Mouse (Mus musculus): ENCODE data around the gene Itpr1. TPM values are rescaled to one million over a fixed set of nuclear protein-coding genes. Genes with fewer than 3 reads are reported as not detected.

The Itpr1 gene
- polyA plus RNA-seq, 1 experiment from 2014 or later: 22.4 TPM

DNA sequence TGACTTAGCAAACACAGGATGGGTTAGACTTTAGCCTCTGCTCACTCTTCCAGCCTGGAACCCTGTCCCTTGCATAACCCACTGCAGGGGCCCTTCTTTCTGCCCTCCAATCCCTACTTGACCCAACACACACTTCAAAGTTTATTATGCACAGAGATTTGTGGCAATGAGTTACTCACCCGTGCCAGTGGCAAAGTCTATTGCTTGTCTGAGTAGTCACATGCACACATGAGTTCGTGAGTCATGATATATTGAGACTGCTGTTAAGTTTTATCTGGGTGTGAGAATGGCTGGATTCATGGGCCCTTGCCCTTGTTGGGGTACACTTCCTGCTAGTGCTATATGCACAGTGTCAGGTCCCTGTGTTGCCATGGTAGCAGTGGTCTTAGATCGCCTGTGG is 229.4 kb downstream of the Itpr1 start:
- Histone ChIP-seq H3K4me2 (replicated peaks; ENCODE audit: low read depth, low read length) (no peak overlapping the region), H3K9me3 (ENCODE audit: control insufficient read depth, low read length) (no peaks in the 10 kb centered on the region), H3K4me3 (ENCODE audit: low read length) (no peak overlapping the region), H3K9ac (ENCODE audit: low read depth, low read length) (no peak overlapping the region), H3K4me1 (ENCODE audit: control insufficient read depth, insufficient read depth, low read length) (peaks cover 7% of the 10 kb centered on the region), H3K36me3 (ENCODE audit: control insufficient read depth, insufficient read depth, low read length) (peaks cover 8% of the 10 kb centered on the region), H3K27me3 (ENCODE audit: control insufficient read depth, insufficient read depth, low read length) (no peaks in the 10 kb centered on the region), H3K27ac (ENCODE audit: low read depth, low read length) (no peak overlapping the region)
- WGBS: 52% methylated on average over 3 of the region's 3 CpGs
- peak; percentile 51; the same call in 1 of the 2 replicates for ATAC-seq (ENCODE audit: low FRiP score, low TSS enrichment)

DNA sequence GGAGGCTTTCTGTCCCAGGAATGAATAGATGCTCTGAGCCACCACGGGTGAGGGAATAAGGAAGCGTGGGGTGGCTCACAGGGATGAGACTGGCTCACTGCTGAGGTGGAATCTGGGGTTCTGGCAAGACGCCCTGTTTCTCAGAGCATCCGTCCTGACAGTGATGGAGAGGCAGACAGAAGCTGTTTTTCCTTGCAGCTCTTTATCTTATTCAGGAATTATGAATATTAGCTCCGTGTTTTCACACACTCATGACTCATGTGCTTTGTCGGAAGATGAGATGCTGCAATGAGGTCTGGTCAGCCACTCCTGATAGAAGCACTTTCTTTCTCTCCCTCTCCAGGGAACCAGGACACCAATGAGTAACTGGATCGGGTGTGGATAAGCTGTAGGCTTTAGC is 231.5 kb downstream of the Itpr1 start:
- H3K36me3 ChIP-seq (ENCODE audit: control insufficient read depth, insufficient read depth, low read length): peaks cover 6% of the 10 kb centered on the region
- H3K4me2 ChIP-seq (replicated peaks; ENCODE audit: low read depth, low read length): no peak overlapping the region
- H3K4me1 ChIP-seq (ENCODE audit: control insufficient read depth, insufficient read depth, low read length): peaks cover 22% of the 10 kb centered on the region
- ATAC-seq (ENCODE audit: low FRiP score, low TSS enrichment): no peak
- no peaks in the 10 kb centered on the region for H3K27me3 ChIP-seq (ENCODE audit: control insufficient read depth, insufficient read depth, low read length)
- no peak overlapping the region for H3K4me3 ChIP-seq (ENCODE audit: low read length)
- no peak overlapping the region for H3K9ac ChIP-seq (ENCODE audit: low read depth, low read length)
- H3K27ac ChIP-seq (ENCODE audit: low read depth, low read length): no peak overlapping the region
- H3K9me3 ChIP-seq (ENCODE audit: control insufficient read depth, low read length): no peaks in the 10 kb centered on the region
- 81% methylated on average over 7 of the region's 7 CpGs for WGBS

DNA sequence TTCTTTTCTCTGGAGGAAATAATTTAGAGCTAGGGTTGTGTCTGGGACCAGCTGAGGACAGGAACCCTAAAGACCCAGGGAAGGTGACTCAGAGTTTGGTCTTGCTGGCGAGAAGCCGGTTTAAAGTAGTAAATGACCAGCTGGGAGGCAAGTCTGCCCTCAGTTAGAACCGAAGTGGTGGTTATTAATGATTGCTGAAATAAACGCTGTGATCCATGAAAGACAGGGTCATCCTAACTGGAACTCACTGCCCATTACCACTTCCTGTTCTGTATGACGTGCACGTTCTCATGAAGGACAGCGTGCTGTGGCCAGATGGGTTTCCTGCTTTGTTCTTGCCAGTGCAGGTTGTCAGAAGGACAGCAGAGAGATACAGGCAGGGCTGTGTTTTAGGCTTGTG is 232.1 kb downstream of the Itpr1 start:
- WGBS: 62% methylated on average over 7 of the region's 7 CpGs
- no peaks in the 10 kb centered on the region for H3K9me3 ChIP-seq (ENCODE audit: control insufficient read depth, low read length)
- H3K27ac ChIP-seq (ENCODE audit: low read depth, low read length): no peak overlapping the region
- no peak overlapping the region for H3K4me3 ChIP-seq (ENCODE audit: low read length)
- ATAC-seq (ENCODE audit: low FRiP score, low TSS enrichment): no peak
- H3K9ac ChIP-seq (ENCODE audit: low read depth, low read length): no peak overlapping the region
- H3K27me3 ChIP-seq (ENCODE audit: control insufficient read depth, insufficient read depth, low read length): no peaks in the 10 kb centered on the region
- H3K36me3 ChIP-seq (ENCODE audit: control insufficient read depth, insufficient read depth, low read length): peaks cover 6% of the 10 kb centered on the region; the same call in 1 of the 2 replicates
- no peak overlapping the region for H3K4me2 ChIP-seq (replicated peaks; ENCODE audit: low read depth, low read length)
- H3K4me1 ChIP-seq (ENCODE audit: control insufficient read depth, insufficient read depth, low read length): peaks cover 22% of the 10 kb centered on the region

DNA sequence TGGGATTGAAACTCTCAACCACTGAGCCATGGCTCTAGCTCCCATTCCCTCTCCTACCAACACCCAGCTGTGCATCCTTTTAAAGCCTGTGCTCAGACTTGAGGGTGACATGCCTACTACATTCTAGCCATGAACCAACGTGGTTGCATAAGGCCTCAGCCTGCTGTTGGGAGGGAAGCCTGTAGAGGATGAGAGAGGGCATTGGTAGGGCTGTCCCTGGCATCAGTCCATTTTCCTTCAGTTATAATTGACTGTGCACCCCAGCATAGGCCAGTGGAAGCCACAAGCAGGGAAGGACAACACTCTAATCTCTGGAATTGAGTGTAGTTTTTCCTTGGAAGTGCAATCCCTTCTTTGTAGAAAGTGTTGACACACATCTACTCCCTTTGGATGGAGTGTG is 233.9 kb downstream of the Itpr1 start:
- no peak overlapping the region for H3K27ac ChIP-seq (ENCODE audit: low read depth, low read length)
- no peaks in the 10 kb centered on the region for H3K27me3 ChIP-seq (ENCODE audit: control insufficient read depth, insufficient read depth, low read length)
- H3K4me3 ChIP-seq (ENCODE audit: low read length): no peak overlapping the region
- no peak overlapping the region for H3K9ac ChIP-seq (ENCODE audit: low read depth, low read length)
- no peaks in the 10 kb centered on the region for H3K9me3 ChIP-seq (ENCODE audit: control insufficient read depth, low read length)
- no peaks in the 10 kb centered on the region; the same call in 1 of the 2 replicates for H3K36me3 ChIP-seq (ENCODE audit: control insufficient read depth, insufficient read depth, low read length)
- H3K4me1 ChIP-seq (ENCODE audit: control insufficient read depth, insufficient read depth, low read length): peaks cover 25% of the 10 kb centered on the region
- WGBS: 95% methylated on average over 1 of the region's 1 CpGs
- H3K4me2 ChIP-seq (replicated peaks; ENCODE audit: low read depth, low read length): no peak overlapping the region
- ATAC-seq (ENCODE audit: low FRiP score, low TSS enrichment): no peak

DNA sequence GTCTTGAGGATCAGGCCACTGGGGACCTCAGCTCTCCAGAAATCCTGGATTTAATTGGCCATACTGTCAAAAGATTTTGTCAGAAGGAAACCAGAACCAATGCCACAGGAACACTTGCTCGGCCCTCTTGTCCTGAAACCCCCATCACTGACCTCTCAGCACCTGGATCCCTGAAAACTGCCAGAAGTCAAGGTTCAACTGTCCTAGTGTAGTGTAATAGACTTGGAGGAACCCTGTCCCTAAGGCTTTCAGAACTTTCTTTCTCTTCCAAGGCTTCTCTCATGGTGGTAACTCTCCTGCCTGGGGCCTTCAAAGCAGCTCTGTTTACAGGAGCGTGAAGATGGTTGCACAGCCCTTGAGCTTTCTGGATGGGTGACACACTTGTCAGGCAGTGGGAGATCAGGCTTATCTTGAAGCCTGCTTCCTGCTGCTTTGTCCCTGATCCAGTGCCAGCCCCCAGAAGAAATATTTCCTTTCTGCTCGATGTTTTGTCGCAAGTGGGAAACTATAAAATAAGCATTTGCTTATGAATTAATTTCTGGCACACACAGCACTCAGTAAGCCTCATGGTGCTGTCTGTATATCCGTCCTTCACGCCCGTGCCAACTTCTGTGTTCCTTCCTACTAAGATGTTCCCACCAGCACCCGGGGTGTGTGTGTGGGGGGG is 234.4 kb downstream of the Itpr1 start:
- H3K36me3 ChIP-seq (ENCODE audit: control insufficient read depth, insufficient read depth, low read length): no peaks in the 10 kb centered on the region; the same call in 1 of the 2 replicates
- H3K27ac ChIP-seq (ENCODE audit: low read depth, low read length): peak overlapping the region; percentile 51; the same call in 1 of the 2 replicates
- no peak overlapping the region for H3K9ac ChIP-seq (ENCODE audit: low read depth, low read length)
- H3K9me3 ChIP-seq (ENCODE audit: control insufficient read depth, low read length): no peaks in the 10 kb centered on the region
- H3K4me2 ChIP-seq (replicated peaks; ENCODE audit: low read depth, low read length): no peak overlapping the region
- no peaks in the 10 kb centered on the region for H3K27me3 ChIP-seq (ENCODE audit: control insufficient read depth, insufficient read depth, low read length)
- no peak overlapping the region for H3K4me3 ChIP-seq (ENCODE audit: low read length)
- 0 out of 2 replicates have a peak, but pooled peaks have one; percentile 15 for ATAC-seq (ENCODE audit: low FRiP score, low TSS enrichment)
- whole genome bisulfite sequencing: 58% methylated on average over 8 of the region's 8 CpGs
- peaks cover 25% of the 10 kb centered on the region for H3K4me1 ChIP-seq (ENCODE audit: control insufficient read depth, insufficient read depth, low read length)

DNA sequence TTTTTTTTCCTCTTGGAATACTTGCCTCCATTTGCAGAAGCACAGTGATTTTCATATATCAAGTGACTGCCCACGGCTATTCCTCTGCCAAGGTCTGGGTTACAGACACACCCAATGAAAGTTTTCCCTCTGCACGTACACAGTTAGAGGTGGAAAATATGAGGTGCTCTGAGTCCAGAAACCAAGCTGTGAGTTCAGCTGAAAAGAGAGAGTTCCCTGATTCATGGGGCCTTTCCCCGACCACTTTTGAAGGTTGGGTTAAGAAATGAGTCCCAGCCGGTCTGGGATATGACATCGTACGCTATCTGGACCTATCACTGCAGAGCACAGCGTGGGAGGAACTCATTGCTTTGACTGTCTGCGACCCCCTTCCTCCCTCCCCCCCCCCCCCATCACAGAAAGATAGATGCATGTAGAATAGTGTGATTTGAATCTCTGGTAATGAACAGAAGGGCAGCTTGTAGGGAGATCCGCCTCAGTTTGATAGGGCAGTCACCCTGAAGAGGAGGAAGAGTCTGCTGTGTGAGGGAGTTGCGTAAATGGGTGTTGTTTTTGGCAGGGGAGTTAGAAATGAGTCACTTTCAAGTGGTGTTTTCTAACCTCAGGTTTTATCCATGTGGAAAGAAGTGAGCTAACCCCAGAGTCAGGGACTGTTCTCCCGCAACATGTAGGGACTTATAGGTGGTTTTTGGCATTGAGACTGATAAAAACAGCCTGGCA is 235.3 kb downstream of the Itpr1 start:
- peak; percentile 39; the same call in 1 of the 2 replicates for ATAC-seq (ENCODE audit: low FRiP score, low TSS enrichment)
- H3K4me2 ChIP-seq (replicated peaks; ENCODE audit: low read depth, low read length): no peak overlapping the region; the same call in 1 of the 2 replicates
- 36% methylated on average over 11 of the region's 11 CpGs for WGBS
- no peak overlapping the region for H3K9ac ChIP-seq (ENCODE audit: low read depth, low read length)
- peak overlapping the region; percentile 51 for H3K27ac ChIP-seq (ENCODE audit: low read depth, low read length)
- H3K4me3 ChIP-seq (ENCODE audit: low read length): no peak overlapping the region
- H3K4me1 ChIP-seq (ENCODE audit: control insufficient read depth, insufficient read depth, low read length): peaks cover 25% of the 10 kb centered on the region
- no peaks in the 10 kb centered on the region for H3K9me3 ChIP-seq (ENCODE audit: control insufficient read depth, low read length)
- no peaks in the 10 kb centered on the region for H3K36me3 ChIP-seq (ENCODE audit: control insufficient read depth, insufficient read depth, low read length)
- H3K27me3 ChIP-seq (ENCODE audit: control insufficient read depth, insufficient read depth, low read length): no peaks in the 10 kb centered on the region

DNA sequence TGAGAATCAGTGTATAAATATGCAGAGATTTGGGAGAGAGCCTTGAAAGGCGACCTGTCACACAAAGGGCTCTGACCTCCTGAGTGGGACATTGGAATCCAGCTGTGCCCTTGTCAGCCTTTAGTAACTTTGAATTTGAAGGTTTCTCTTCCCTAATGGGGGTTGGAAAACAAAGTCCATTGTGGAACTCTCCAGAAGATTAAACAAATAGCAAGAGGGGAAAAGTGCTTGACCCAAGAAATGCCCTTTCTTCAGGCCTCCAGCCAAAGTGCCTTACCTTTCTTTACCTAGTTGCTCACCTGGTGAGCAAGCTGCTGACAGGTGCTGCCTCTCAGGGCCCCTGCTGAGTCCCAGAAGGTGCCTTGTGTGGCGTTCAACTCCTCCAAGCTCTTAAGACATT is 236.0 kb downstream of the Itpr1 start:
- Histone ChIP-seq H3K9ac (ENCODE audit: low read depth, low read length) (no peak overlapping the region), H3K36me3 (ENCODE audit: control insufficient read depth, insufficient read depth, low read length) (no peaks in the 10 kb centered on the region), H3K27me3 (ENCODE audit: control insufficient read depth, insufficient read depth, low read length) (no peaks in the 10 kb centered on the region), H3K27ac (ENCODE audit: low read depth, low read length) (no peak overlapping the region; the same call in 1 of the 2 replicates), H3K4me2 (replicated peaks; ENCODE audit: low read depth, low read length) (no peak overlapping the region), H3K4me1 (ENCODE audit: control insufficient read depth, insufficient read depth, low read length) (peaks cover 25% of the 10 kb centered on the region), H3K9me3 (ENCODE audit: control insufficient read depth, low read length) (no peaks in the 10 kb centered on the region), H3K4me3 (ENCODE audit: low read length) (no peak overlapping the region)
- ATAC-seq (ENCODE audit: low FRiP score, low TSS enrichment): no peak
- WGBS: 64% methylated on average over 2 of the region's 2 CpGs

DNA sequence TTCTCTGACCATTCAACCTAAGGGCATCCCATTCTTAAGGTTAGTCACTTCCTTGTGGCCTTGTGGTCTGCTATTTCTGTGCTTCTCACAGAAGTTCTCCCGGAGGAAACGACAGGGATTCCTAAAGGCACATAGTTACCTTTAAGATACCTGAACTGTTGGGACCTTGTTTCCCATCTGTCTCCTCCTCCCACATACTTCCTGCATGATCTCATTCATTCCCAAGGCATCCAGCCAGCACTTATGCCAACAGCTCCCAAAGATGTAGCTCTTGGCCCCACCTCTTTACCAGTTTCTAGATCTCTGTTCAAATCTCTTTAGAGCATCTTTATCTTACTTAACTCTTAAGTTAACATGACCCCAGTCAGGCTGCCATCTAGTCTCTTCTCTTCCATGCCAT is 238.6 kb downstream of the Itpr1 start:
- no peak overlapping the region for H3K27ac ChIP-seq (ENCODE audit: low read depth, low read length)
- ATAC-seq (ENCODE audit: low FRiP score, low TSS enrichment): no peak

DNA sequence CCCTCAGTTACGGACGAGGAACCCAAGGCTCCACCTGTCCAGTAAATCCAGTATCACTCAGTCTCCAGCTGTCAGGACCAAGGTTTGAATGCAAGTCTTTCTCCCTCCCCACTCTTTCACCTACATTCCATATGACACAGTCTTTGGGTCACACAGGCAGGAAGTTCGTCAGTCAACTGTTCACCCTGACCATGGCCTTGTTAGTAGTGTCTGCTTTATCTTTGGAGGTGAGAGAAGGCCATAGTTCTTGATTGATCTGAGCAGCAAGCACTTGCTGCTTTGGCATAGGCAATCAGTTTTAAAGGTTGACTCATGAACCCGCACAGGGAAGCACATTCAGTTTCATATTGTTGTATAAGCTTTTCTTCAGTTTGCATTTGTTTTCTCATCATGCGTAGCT is 240.7 kb downstream of the Itpr1 start:
- no peak overlapping the region for H3K4me2 ChIP-seq (replicated peaks; ENCODE audit: low read depth, low read length)
- H3K9me3 ChIP-seq (ENCODE audit: control insufficient read depth, low read length): no peaks in the 10 kb centered on the region
- H3K36me3 ChIP-seq (ENCODE audit: control insufficient read depth, insufficient read depth, low read length): no peaks in the 10 kb centered on the region
- 75% methylated on average over 5 of the region's 5 CpGs for WGBS
- no peaks in the 10 kb centered on the region for H3K27me3 ChIP-seq (ENCODE audit: control insufficient read depth, insufficient read depth, low read length)
- H3K4me1 ChIP-seq (ENCODE audit: control insufficient read depth, insufficient read depth, low read length): peaks cover 39% of the 10 kb centered on the region
- no peak overlapping the region for H3K4me3 ChIP-seq (ENCODE audit: low read length)
- ATAC-seq (ENCODE audit: low FRiP score, low TSS enrichment): no peak
- H3K27ac ChIP-seq (ENCODE audit: low read depth, low read length): no peak overlapping the region
- no peak overlapping the region for H3K9ac ChIP-seq (ENCODE audit: low read depth, low read length)

More for the DNA sequence above, 238.6 kb downstream of the Itpr1 start:
- Histone ChIP-seq H3K9ac (ENCODE audit: low read depth, low read length) (no peak overlapping the region), H3K4me3 (ENCODE audit: low read length) (no peak overlapping the region), H3K27me3 (ENCODE audit: control insufficient read depth, insufficient read depth, low read length) (no peaks in the 10 kb centered on the region), H3K4me2 (replicated peaks; ENCODE audit: low read depth, low read length) (no peak overlapping the region), H3K9me3 (ENCODE audit: control insufficient read depth, low read length) (no peaks in the 10 kb centered on the region), H3K4me1 (ENCODE audit: control insufficient read depth, insufficient read depth, low read length) (peaks cover 42% of the 10 kb centered on the region), H3K36me3 (ENCODE audit: control insufficient read depth, insufficient read depth, low read length) (no peaks in the 10 kb centered on the region)
- 84% methylated on average over 2 of the region's 2 CpGs for WGBS
